Mouse (Mus musculus) spleen, adult 2 months (tissue): ENCODE data around the gene Sec62. TPM values are rescaled to one million over a fixed set of nuclear protein-coding genes. Genes with fewer than 3 reads are reported as not detected.
"Not testable (repeated sequence)": the region's sequence is repeated elsewhere in the genome, so short reads cannot be mapped to it uniquely, and the experiment has no call there.

Source experiments
- DNase-seq, 2 experiments: peaks; one replicate each; pipeline versions ENCODE4 v3.0.0 to v3.0.0-alpha.2; 2012 to 2021; ENCODE audit warnings: low spot score in 2 of 2, low read depth in 1 of 2
- H3K27ac ChIP-seq: fragments of 200-500 bp; 2 replicates; pipeline ENCODE4 v1.5.1; 2012; ENCODE audit warnings: low read length, inconsistent platforms; ENCODE audit not compliant: insufficient read depth
- H3K27me3 ChIP-seq: fragments of 200-500 bp; 2 replicates; pipeline ENCODE4 v1.6.1; 2012; ENCODE audit warnings: mild to moderate bottlenecking, moderate library complexity, low read length, inconsistent platforms; ENCODE audit not compliant: control insufficient read depth, insufficient read depth
- H3K36me3 ChIP-seq: fragments of 200-500 bp; 2 replicates; pipeline ENCODE4 v1.6.1; 2012; ENCODE audit warnings: mild to moderate bottlenecking, low read length, inconsistent platforms; ENCODE audit not compliant: control insufficient read depth, insufficient read depth
- H3K4me1 ChIP-seq: fragments of 200-500 bp; 2 replicates; pipeline ENCODE4 v1.6.1; 2011; ENCODE audit warnings: inconsistent platforms; ENCODE audit not compliant: control insufficient read depth, insufficient read depth, insufficient read length
- H3K4me3 ChIP-seq: fragments of 200-500 bp; 2 replicates; pipeline ENCODE4 v1.5.1; 2011; ENCODE audit warnings: mild to moderate bottlenecking, inconsistent platforms; ENCODE audit not compliant: insufficient read depth, insufficient read length; ENCODE audit errors: extremely low read depth
- CTCF ChIP-seq: fragments of 200-500 bp; IDR thresholded peaks from 2 replicates; pipeline ENCODE4 v1.5.1; 2011; ENCODE audit warnings: mild to moderate bottlenecking, inconsistent platforms; ENCODE audit not compliant: insufficient read depth, insufficient read length, insufficient replicate concordance; ENCODE audit errors: extremely low read depth
- POLR2A ChIP-seq: fragments of 200-500 bp; IDR thresholded peaks from 2 replicates; pipeline ENCODE4 v1.6.1; 2011; ENCODE audit warnings: low read depth, low read length, inconsistent platforms
- WGBS: fragments of 180-500 bp; shearing (Covaris S2); methylation state at CpG from one replicate; pipeline ENCODE4 v1.1.7; 2018; 5-methylcytosine and 5-hydroxymethylcytosine counted together
- polyA plus RNA-seq: library from polyadenylated mRNA; depleted of rRNA; stranded (reverse); fragments of >200 nt; gene quantifications from 2 replicates; pipeline ENCODE4 v1.2.3, GENCODE M21; 2012

The Sec62 gene
- polyA plus RNA-seq, 1 experiment: 6.1 TPM

DNA sequence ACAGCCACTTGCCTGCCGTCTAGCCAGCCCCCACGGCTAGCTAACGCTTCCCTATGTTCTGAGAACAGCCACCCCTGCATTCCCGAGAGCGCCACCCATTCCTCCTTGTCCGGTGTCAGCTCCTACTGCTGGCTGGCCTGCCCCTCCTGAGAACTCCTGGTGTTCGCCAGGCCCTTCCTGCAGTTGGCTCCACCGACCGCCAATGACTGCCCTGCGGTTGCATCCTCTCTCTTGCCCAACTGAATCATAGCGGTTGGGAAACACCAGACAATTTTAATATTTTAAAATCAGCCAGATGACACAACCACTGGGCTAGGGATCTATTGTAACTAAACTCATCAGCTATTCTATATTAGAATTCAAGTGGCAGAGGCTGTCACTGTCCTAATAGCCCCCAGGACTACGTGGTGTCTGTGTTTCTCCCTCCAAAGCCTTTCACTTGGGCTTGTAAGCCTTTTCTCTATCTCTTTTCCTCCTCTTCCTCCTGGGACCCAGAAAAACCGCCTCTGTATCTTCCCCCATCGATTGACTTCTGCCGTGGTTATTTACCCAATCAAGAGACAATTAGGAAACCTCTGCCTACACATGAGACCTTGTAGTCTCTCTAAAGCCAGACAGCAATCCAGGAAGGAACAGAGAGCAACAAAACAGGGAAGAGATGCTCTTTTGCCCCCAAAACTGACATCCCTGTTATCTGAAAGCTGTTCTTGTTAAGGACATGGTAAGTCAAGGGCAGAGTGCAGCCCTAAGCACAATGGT lies 39.4 kb downstream of the Sec62 start:
- no peak overlapping the region for H3K27ac ChIP-seq

DNA sequence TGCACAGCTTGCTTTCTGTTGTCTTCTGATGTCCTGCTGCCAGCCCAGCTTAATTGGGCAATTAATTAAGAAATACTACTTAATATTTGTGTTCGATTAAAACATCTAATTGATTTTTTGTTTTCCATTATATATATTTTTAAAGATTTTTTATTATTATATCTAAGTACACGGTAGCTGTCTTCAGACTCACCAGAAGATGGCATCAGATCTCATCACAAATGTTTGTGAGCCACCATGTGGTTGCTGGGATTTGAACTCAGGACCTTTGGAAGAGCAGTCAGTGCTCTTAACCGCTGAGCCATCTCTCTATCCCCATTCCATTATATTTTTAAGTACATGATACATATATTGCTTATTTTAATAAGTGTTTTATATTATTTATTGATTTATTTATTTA lies 40.6 kb downstream of the Sec62 start:
- TF ChIP-seq POLR2A (no peak), CTCF (no peak)
- no peak overlapping the region for H3K27ac ChIP-seq
- no peaks in the 10 kb centered on the region for H3K4me1 ChIP-seq
- DNase-seq: no peak
- WGBS: 81% methylated on average over 3 of the region's 3 CpGs
- no peaks in the 10 kb centered on the region for H3K36me3 ChIP-seq
- no peak overlapping the region for H3K4me3 ChIP-seq
- H3K27me3 ChIP-seq: no peaks in the 10 kb centered on the region

More for the DNA sequence above, 39.4 kb downstream of the Sec62 start:
- Histone ChIP-seq H3K27me3 (no peaks in the 10 kb centered on the region), H3K4me1 (no peaks in the 10 kb centered on the region), H3K36me3 (no peaks in the 10 kb centered on the region), H3K4me3 (no peak overlapping the region)
- DNase-seq: no peak
- 83% methylated on average over 15 of the region's 15 CpGs for WGBS
- TF ChIP-seq CTCF (no peak), POLR2A (no peak)

DNA sequence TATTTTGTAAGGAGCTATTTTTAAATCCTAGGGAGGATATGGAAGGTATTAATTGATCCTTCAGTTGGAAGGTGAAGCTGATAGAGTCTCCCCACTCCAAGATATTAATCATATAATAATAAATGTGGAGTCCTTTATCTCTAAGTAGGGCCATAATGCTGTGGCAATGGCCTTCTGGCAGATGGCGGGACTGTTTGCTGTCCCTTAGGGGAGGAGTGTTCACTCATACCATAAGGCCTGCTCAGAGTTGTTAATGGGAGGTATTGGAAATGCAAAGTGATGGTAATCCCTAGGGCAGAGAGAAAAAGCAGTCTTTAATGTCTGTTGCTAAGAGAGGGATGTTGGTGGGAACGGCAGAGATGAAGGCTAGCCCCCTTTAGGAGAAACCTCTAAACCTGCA lies 53.1 kb downstream of the Sec62 start:
- Histone ChIP-seq H3K27ac (no peak overlapping the region), H3K36me3 (no peaks in the 10 kb centered on the region), H3K4me1 (no peaks in the 10 kb centered on the region), H3K27me3 (no peaks in the 10 kb centered on the region), H3K4me3 (no peak overlapping the region)
- TF ChIP-seq CTCF: no peak
- TF ChIP-seq POLR2A: no peak
- WGBS: 83% methylated on average over 2 of the region's 2 CpGs
- no peak for DNase-seq

DNA sequence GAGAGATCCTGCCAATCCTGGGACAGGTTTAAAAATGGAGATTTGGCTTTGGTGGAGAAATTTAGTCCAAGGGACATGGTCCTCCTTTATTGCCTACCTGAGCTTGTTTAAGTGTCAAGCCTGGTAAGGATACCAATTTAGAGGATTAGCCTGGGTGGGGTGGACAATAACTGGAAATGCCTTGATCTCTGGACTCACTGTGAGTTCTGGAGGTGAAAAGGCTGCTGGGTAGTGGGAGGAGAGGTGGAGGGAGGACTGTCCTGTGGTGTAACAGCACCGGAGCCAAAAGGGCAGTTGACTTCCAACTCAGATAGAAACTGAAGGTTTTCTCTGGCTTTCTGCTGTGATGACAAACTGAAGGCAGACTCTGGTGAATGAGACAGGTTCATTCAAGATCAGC lies 54.7 kb downstream of the Sec62 start:
- Histone ChIP-seq H3K36me3 (no peaks in the 10 kb centered on the region), H3K4me1 (no peaks in the 10 kb centered on the region), H3K4me3 (no peak overlapping the region), H3K27me3 (no peaks in the 10 kb centered on the region), H3K27ac (no peak overlapping the region)
- no peak for DNase-seq
- TF ChIP-seq POLR2A (no peak), CTCF (no peak)
- WGBS: 61% methylated on average over 1 of the region's 1 CpGs

DNA sequence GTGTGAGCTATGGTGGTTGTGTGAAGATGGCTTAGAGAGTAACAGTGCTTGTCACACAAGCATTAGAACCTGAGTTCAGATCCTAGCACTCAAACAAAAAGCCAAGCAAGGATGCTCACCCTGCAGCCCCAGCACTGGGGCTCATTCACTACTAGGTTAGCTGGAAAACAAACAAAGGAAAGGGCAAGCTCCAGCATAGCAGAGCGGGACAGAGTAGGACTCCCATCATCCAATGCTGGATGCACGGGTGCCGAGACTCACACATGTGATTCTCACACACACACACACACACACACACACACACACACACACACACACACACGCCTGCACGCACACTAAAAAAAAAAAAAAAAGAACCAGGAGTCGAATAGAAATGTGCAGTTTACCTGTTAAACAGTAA lies 58.7 kb downstream of the Sec62 start:
- H3K27me3 ChIP-seq: peaks cover 6% of the 10 kb centered on the region; the same call in 1 of the 2 replicates
- DNase-seq: no peak
- no peaks in the 10 kb centered on the region; the same call in 1 of the 2 replicates for H3K4me1 ChIP-seq
- no peak overlapping the region for H3K4me3 ChIP-seq
- H3K27ac ChIP-seq: no peak overlapping the region
- WGBS: 83% methylated on average over 6 of the region's 6 CpGs
- TF ChIP-seq CTCF: no peak
- TF ChIP-seq POLR2A: no peak
- no peaks in the 10 kb centered on the region for H3K36me3 ChIP-seq

- TF ChIP-seq CTCF (no peak), POLR2A (no peak)
- Histone ChIP-seq H3K27ac (no peak overlapping the region), H3K4me3 (no peak overlapping the region), H3K27me3 (peaks cover 6% of the 10 kb centered on the region; the same call in 1 of the 2 replicates), H3K36me3 (no peaks in the 10 kb centered on the region), H3K4me1 (no peaks in the 10 kb centered on the region; the same call in 1 of the 2 replicates)
- WGBS: 92% methylated on average over 5 of the region's 5 CpGs
- DNase-seq: no peak
Observed at GRCm38 (mm10) chr3:30853596-30853995, 60.9 kb downstream of the Sec62 start.

DNA sequence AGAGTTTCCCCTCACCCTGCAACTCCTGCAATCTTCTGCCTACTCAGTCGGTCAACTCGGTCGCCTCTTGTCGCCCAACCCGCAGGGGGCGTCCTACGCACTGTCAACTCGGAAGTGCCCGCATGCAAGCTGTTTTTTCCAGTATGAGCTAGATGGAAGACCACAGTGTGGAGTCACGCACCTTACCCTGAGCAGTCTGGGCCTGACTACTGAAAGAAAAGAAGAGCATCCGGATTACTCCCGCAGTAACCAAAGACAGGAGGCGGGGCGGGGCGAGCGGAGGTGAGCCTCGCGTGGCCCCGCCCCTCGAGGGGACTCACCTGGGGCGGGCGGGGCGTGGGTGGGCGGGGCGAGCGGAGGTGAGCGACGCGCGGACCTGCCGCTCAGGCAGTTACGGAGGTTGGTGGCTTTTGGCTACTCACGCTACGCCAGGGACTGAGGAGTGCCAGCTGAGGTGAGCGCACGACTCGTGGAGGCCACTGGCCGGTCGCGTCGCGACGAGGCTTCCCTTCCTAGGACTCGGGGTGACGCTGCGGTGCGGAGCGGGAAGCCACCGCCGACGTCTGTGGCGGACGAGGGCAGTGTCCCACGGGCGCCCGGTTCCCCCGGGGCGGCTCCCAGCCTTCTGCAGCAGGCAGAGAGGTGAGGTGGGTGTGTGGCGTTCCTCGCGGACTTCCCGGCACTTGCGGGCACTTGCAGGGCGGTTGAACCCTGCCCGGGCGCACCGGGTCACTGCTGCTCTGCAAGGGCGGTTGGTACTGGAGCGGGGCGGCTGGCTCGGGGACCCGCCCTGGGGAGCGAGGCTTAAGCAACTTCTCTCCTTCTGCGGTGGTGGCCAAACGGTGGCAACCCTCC lies 63.2 kb downstream of the Sec62 start, which contains the start of gene Gpr160:
Gene Gpr160 (plus strand): TSS at position 347 of the 855 bp plus-strand sequence.
- DNase-seq: peak; percentile 38 to 61
- no peak within 1 kb of the TSS for H3K27ac ChIP-seq
- H3K4me3 ChIP-seq: peak within 1 kb of the TSS; percentile 69
- H3K4me1 ChIP-seq: no peaks in the 10 kb centered on the region; the same call in 1 of the 2 replicates
- WGBS: 1% methylated on average over 75 of the region's 75 CpGs
- no peaks in the 10 kb centered on the region for H3K36me3 ChIP-seq
- peak; percentile 46; the same call in 1 of the 2 replicates for TF ChIP-seq CTCF
- no peak for TF ChIP-seq POLR2A
- peaks cover 6% of the 10 kb centered on the region; the same call in 1 of the 2 replicates for H3K27me3 ChIP-seq

DNA sequence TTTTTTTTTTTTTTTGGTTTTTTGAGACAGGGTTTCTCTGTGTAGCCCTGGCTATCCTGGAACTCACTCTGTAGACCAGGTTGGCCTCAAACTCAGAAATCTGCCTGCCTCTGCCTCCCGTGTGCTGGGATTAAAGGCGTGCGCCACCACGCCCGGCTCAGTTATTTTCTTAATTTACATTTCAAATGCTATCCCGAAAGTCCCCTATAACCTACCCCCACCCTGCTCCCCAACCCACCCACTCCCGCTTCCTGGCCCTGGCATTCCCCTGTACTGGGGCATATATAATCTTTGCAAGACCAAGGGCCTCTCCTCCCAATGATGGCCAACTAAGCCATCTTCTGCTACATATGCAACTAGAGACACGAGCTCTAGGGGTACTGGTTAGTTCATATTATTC lies 66.9 kb downstream of the Sec62 start:
- 92% methylated on average over 8 of the region's 8 CpGs for WGBS
- not testable (repeated sequence) for H3K4me3 ChIP-seq, H3K27ac ChIP-seq, DNase-seq, H3K4me1 ChIP-seq, H3K36me3 ChIP-seq, H3K27me3 ChIP-seq
